Mouse (Mus musculus) adrenal gland, adult 8-10 months (tissue): ENCODE measurements around the gene Pdhx. TPM values are rescaled to one million over a fixed set of nuclear protein-coding genes. Genes with fewer than 3 reads are reported as not detected.

ENCODE experiments used
- DNase-seq: peaks from one replicate; pipeline ENCODE4 v3.0.0; 2022
- total RNA-seq, 4 experiments: library from RNA; stranded (reverse); gene quantifications; 2 replicates each; pipeline ENCODE4 v1.2.4; 2022

Pdhx gene
- total RNA-seq, 4 experiments from 2014 or later: 64.2 to 136 (median 95.8) TPM

DNA sequence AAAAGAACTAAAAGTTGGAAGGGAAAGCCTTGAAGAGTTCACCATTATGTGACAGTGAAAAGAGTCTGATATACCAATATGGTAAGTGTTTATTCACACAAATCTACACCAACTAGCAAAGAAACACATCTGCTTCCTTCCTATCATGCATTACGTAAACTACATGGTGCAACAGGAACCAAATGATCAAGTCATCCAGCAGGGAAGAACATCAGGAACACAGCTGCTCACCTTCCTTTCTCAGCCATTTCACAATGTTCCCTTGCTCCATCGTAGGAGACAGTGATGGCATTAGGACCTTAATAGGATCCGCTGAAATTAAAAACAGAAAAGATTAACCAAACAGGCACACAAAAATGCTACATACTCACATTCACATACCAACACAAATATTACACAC, 15.0 kb downstream of the Pdhx start:
- DNase-seq: no peak

DNA sequence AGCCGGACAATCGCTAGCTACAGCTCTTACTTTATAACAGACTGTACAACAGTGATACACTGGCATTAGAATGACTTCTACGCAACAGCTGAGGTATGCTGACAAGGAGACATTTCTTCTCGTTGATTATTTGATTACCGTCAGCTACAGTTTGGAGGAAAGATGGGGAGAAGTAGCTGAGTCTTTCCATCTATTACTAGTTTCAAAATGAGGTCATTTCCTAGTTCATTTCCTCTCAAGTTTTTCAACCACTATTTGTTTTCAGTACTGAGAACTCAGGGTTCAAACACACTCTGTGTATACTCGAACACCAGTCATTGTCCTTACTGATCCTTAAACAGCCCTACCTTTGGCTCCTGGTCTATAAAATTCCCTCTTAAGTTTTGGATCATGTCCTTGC, 17.5 kb downstream of the Pdhx start:
- DNase-seq: no peak

DNA sequence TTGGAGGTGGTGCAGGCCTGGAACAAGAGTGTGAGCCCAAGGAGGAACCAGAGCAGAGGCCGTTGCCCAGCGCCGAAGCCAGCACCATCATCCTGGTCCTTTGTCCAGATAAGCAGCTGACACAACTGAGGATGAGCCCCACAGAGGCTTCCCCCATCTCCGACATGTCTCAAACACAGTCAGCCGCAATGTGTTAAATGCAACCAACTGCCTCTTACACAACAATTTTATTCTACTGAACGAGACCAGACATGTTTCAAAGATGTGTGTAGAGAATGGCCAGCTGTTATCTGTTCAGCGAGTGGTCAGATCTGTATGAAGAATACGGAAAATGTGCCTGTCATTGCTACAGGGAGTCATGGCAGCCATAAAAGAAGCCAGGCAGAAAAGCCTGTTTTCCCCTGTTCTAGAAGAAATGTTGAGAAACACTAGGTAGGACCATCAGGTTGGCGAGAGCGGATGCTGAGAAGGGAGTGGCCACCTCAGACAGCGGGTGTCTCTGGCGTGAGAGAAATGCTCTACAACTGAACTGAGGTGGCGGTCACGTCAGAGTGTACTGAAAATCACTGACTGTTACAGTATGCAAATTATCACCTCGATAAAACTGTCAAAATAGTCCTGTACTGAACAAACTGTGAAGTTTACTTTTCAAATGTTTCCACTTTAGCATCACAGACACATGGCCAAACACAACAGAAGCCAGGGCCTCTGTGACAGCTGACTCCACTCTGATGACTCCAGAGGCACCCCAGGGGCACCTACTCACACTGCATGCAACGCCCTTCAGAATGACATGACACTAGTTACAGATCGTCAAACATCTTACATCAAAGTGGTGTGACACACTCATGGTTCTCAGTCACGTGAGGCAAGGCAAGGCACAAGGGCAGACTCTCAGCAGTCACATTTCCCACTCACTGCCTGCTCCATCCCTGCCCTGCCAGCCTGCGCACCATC, 21.1 kb downstream of the Pdhx start:
- no peak for DNase-seq

DNA sequence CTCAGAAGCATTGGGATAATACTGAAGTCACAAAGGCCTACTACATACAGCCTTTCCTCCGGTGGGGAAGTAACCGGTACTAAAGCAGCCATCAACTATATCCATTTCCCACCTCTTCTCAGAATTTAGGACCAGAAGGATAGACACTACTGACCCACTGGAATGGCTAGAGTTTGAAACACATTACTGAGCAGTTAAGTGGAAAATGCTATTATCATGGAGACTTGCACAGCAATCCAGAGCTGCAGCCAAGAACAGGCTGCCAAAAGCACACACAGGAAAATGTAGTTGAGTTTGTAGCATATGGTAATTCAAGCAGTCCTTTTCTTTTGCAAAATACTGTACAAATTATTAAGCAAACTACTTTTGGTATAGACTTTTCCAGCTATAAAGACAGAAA, 28.0 kb downstream of the Pdhx start:
- no peak for DNase-seq

DNA sequence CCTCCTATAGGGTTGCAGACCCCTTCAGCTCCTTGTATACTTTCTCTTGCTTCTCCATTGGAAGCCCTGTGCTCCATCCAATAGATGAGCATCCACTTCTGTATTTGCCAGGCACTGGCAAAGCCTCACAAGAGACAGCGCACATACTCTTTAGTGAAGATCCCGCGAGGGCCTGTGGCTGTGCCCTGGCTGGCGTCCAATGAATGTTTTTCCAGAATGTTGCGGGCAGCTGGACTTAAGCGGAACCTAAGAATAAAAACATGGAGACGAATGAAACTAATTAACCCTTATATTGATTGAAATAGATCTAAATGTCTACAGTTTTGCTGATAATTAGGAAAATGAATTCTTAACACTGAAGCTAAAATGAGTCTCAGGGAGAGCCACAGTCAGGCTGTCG, 32.4 kb downstream of the Pdhx start:
- no peak for DNase-seq

DNA sequence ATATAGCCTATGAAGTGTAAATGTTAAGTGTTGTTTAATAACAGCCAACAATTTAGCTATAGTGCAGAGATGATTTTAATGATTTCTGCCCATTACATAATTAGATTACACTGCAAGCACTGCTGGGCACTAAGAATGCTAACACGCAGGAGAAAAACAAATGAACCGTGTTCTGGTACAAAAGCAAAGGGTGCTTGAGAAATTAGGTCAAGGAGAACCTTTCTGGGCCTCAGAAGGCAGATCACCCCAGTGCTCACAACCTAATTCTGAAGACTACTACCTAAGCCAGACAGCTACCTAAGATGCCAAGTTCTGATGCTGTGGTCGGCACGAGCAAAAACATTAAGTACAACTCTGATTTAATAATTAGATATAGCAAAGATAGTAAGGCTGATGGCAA, 35.5 kb downstream of the Pdhx start:
- DNase-seq: no peak

DNA sequence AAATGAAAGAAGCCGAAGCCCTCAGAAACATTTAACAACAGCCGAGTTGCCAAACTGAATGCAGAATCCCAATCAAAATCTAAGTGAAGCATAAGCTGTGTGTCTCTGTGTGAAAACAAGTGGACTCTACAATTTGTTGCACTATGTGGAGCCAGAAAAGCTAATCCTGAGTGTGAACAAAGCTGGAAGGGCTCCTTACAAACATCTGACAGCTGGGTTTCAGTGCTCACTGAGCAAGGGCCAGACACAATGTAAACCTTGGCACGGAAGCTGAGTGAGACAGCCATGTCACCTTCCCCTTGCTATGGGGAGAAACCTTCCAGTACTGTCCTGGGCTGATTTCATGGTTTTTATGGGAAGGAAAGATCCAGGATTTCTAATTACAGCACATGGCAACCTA, 50.6 kb downstream of the Pdhx start:
- no peak for DNase-seq

DNA sequence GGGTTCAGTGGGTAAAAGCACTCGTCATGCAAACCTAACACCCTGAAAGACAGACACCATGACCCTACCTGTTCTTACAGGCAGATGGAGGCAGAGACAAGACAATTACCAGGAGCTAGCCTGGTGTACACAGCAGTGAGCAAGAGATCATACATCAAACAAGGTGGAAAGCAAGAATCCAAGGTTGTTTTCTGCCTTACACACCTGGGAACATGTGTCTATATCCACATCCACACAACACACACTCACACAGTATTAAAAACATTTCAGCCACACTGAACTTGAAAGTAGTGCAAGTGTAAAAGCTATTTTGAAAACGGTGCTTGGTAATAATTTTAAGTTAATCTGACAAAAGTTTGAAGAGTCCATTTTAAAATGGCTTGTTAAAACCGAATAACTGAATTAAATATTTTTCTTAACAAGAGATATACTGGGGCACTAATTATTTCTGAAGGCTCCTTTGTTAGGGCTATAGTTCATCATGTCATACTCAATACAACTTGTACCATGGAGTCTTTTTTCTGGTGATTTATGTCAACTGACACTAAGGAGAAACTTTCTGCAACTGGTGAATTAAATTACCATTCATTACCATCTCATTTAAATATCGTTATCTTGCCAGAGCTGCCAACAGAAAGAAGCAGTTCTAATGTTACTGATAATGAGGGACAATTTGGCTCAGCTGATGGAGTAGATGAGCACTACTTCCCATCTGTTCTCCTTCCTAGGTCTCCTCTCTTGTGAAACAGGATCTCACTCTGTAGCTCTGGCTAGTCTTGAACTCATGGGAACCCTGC, 52.9 kb downstream of the Pdhx start:
- DNase-seq: no peak

DNA sequence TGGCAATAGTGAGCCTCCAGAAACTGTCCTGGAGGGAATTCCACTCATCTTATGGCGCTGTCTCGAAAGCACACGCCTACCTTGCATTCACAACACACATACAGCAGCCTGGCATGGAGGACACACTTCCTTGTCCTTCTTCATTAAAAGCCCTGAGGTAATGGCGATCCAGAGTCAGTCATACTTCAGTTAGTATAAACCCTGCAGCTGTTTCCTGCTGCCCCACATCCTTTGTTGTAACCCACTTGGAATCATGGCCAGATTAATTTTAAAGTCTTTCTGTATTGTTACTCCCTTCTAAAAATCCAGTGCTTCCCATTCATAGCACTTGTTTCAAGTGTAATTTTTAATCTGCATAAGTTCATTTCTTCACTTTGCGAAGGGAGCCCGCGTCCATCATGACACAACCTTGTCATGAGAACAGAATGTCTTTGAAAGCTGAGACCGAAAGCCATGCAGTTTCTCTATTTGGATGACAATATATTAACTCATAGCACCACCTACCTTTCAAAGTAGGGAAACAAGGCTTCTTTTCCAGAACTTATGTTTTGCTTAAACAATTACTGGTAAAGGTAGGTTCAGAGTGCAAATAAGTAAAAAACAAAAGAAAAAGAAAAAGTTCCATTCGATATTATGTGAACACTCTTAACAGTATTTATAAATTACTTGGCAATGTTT, 54.4 kb downstream of the Pdhx start:
- DNase-seq: no peak

DNA sequence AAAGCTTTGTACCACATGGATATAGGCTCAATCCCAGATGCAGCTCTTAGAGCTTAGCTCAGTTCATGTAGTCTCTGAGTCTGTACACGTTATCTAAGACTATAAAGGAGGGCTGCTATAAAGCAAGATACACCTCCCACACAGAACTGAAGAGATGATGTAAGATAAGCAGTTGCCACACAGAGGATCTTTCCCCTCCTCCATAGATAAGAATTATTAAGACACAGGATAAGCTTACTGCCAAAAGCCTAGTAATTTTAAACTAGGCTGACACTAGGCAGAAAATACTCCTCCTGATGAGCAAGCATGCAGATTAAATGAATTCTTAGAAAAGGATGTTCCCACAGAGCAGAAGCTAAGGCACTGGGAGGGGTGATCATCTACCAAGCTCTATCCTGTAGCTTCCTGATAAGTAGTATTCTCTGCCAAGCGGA, 55.9 kb downstream of the Pdhx start:
- DNase-seq: no peak

DNA sequence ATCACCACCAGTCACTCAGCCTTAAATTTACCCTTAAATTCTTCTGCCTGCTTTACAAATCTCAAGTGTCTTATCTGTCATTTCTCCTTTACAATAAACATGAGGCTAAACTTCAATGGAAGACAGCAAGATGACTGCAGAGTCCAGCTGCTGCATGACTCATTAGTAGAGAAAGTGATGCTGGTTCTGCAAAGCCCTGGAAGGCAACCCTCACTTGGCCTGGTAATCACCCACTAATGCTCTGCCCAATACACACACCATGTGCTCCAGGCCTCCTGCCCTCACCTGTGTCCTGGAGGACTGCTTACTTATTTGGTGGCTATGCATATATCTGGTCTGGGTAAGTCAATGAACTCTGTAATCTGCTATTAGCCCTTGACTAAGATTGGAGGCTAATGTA, 57.2 kb downstream of the Pdhx start:
- no peak for DNase-seq

DNA sequence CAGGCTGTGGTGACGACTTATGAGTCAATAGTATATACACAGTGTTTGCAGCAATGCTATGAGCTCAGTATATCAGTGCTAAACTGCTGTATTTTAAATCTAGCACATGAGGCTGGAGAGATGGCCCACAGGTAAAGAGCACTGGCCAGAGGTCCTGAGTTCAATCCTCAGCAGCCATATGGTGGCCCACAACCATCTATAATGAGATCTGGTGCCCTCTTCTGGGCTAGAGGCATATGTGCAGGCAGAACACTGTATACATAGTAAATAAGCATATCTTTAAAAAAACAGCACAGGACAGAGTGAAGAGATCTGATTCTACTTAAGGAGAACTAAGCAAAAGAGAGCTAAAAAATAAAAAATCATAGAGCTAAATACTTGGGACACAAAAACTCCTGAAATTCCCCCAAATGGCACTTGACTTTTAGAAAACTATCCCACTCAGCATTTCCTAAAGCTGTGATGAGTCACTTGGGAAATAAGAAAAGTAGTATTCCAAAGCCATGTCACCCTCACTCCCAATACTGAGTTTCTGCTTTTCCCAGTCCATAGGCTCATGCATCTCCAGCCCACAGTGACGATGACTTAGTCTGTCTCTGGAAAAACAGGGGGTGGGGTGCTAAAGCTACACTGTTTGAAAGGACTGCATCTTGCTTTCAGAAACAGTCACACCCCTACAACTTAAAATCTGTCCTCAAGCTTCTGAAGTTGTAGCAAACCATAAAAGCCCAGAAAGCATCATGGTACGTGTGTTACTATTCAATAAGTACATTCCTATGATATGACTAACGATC, 60.3 kb downstream of the Pdhx start:
- DNase-seq: no peak

DNA sequence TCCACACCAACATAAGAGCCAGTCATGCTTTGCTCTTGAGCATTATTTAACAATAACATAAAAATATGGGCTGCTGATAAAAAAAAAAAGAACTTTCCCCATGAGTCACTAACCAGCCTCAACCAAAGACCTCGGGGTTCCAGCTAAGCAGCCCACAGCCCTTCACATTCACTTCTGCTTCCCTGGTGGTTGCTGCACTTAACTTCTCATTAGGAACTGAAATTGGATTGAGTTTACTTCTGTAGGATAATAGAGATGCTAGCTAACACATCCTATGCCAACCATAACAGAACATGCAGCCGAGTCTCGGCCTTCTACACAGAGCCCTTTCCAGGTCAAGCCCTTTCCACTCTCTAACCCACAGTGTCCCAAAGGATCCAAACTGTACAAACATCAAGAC, 65.1 kb downstream of the Pdhx start:
- no peak for DNase-seq

DNA sequence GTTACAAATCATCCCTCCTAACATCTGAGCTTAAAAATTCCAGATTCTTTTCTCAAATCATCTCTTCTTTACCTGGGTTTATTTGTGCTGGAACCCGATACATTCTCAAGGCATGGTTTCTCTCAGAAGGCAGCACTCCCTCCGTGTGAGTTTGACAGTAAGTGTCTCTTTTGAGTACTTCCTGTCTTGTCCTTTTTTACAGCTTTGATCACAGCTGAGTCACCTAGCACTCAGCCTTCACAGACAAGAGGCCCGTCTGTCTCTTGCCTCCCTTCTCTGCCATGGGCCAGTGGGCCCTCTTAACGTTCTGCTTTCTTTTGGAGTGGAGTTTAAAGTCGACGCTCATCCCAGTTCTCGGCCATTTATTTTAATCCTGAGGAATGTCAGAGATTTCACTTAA, 68.7 kb downstream of the Pdhx start:
- no peak for DNase-seq

DNA sequence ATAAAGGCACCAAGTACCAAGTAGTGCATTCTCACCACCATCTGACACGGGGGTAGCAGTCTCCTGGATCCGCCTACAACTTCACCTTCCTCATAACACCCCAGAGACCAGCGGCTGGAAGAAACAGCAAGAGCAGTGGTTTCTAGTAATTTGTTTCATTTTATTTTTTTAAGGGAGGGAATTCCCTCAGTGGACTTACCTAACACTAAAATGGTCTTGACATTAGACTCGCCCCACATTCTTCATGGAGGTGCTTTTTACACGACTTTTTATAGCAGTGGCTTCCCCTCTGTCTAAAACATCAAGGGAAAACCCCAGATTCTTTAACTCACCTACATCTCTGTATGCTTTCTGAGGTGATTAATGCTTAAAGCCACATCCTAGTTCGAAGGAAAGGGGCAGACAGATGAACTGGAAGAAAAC, 74.1 kb downstream of the Pdhx start:
- DNase-seq: no peak

DNA sequence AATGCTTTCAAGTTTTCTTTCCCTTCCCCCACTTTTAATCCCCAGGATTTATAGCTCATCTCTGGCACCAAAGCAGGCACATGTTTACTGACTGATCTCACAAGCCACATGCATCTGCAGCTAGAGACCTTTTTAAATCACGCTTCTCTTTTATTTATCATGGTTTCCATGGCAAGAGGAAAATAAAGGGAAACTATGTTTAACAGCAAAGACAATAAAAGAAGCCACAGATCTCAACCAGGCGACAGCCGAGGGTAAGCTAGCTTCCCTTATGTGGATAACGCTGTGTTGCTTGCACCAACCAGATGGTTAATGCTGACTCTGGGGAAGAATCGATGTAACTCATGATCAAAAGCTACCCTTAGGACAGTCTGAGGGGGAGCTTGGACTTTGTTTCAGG, 75.0 kb downstream of the Pdhx start:
- DNase-seq: no peak

DNA sequence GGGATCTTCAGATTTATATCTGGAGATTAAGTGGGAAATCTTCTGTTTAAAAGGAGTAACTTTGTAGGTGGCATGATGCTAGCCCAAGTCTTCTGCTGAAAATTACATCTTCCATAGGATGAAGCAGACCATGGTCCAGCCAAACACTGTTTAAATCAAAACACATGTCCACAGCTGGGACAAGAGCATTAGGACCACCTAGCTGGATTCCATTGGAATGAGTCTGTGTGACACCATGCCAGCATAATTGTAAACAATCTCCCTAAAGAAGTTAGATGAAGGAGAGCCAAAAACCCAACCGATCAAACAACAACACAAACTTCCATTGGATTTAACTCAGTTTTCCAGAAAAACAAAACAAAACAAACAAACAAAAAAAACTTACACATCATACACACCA, 75.4 kb downstream of the Pdhx start:
- no peak for DNase-seq

DNA sequence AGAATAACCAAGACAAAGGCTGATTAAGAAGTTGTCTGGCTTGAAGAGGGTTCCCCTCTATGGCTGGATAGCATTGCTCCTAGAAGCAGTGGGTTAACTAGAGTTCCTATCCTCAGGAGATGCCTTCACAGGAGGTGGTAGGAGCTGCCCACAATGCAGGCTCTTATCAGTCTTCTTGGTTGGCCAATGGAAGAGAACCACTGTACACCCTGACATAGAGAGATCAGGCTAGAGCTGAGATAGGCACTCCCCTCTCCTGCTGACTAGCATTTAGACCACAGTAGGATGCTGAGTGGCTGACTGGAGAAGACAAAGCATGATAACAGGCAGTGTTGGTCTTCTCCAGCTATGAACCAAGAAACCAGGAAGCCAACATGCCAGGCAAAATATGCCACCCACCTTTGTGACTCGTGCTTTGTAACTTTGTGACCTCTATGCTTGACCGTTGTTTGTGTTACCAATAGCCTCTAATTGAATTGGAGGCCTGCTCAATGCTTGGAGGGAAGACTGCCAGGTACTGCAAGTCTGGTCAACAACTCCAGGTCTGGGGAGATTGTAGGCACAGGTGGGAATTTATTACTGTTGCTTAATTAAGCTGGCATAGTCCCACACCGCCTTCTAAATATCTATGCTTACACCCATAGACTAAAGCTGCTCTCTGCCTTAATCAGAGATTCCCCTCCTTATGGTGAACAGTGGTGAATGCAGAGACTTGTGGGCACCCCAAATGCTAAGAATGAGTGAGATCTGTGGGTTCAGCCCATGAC, 79.3 kb downstream of the Pdhx start:
- no peak for DNase-seq

DNA sequence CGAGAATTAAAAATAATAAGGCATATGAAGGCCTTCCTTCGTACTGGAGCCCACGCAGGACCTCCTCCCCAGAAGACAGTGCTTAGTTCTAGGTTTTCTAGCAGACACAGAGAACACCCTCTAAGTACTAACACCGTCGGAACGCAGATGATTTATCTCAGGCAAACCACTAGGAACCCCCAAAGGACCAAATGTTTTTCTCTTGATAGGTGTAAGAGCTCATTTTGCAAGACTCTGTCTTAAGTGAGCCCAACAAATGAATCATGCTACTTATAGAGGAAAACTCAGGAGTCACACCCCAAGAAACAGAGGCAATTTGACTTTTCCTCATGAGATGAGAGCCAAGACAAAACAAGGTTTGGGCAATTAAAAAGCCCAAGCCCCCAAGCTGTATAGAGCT, 80.9 kb downstream of the Pdhx start:
- no peak for DNase-seq

DNA sequence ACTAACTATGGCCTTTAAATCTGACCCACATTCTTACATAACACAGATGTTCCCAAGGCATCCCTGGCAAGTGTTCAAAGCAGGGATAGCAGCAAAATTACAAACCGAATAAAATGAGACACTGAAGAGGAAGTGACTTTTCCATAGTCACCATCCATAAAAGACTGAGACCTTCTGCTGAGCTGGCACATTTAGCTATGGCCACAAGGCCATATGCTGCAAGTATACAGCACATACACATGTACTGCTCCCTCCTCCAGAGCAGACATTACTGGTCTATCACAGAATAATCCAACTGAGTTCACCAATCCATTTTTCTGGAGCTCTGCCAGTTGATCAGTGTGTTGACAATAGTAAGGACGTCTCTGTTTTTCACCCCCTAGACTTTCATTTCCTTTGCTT, 83.0 kb downstream of the Pdhx start:
- DNase-seq: no peak

DNA sequence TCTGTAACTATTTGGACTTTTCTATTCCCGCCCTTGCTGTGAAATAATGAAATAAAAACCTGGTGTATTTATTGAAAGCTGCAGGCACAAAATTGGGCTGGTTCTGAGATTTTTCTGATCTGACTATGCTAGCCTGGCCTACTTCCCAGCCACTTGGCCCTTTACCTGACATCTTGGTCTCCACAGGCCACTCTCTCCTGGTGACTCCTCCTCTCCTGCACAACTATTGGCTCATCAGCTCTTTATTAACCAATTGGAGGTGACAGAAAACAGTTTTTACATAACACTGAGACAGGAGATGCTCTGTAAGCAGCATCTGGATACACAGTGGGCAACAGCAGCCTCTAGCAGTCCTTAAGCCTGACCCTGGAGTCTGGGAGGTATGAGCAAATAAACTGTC, 83.9 kb downstream of the Pdhx start:
- DNase-seq: no peak

DNA sequence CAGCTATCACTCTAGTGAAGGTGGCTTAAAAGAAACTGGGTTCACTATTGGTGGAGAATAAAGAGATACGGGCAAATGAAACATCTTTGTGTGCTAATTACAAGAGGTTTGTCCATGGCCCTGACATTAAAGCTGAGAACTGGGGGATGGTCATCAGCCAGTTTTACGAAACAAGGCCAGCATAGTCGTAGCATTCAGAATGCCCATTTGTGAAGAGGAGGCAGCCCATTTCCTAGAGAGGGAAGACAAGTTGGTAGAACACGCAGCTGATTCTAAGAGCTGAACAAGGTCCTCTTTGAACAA, 85.7 kb downstream of the Pdhx start:
- DNase-seq: peak; percentile 51
